In genomic region chr15:99651163-99651872, GRCm38 (mm10) we compare ENCODE assay signal across 7 mouse cellular contexts. TPM values are rescaled to one million over a fixed set of nuclear protein-coding genes. Genes with fewer than 3 reads are reported as not detected.
DNase-seq lines count a peak whose midpoint lies in the region; ATAC-seq lines count a peak whose summit lies in the region.

Racgap1 (minus strand) TSS chr15:99651656.

- H3K9me3 ChIP-seq in embryonic facial prominence, embryonic 12.5 days: no peaks in the 10 kb centered on the region
- H3K9me3 ChIP-seq in limb, embryonic 11.5 days (ENCODE audit: control insufficient read depth, low read length): no peaks in the 10 kb centered on the region
- no peaks in the 10 kb centered on the region for H3K9me3 ChIP-seq in midbrain, embryonic 14.5 days (ENCODE audit: control insufficient read depth, low read length)

- peak within 1 kb of the TSS; percentile 81 for H3K4me2 ChIP-seq in embryonic facial prominence, embryonic 12.5 days (replicated peaks)
- H3K4me2 ChIP-seq in limb, embryonic 11.5 days (ENCODE audit: low read depth, severe bottlenecking): peak within 1 kb of the TSS; percentile 65
- H3K4me2 ChIP-seq in midbrain, embryonic 14.5 days (ENCODE audit: low read length): peak within 1 kb of the TSS; percentile 93

- peak within 1 kb of the TSS; percentile 81 for H3K9ac ChIP-seq in embryonic facial prominence, embryonic 12.5 days
- peak within 1 kb of the TSS; percentile 88 for H3K9ac ChIP-seq in limb, embryonic 11.5 days (ENCODE audit: low read length)
- peak within 1 kb of the TSS; percentile 62 for H3K9ac ChIP-seq in midbrain, embryonic 14.5 days (replicated peaks; ENCODE audit: low read length)

- no peak within 1 kb of the TSS for H3K27ac ChIP-seq in embryonic facial prominence, embryonic 12.5 days
- H3K27ac ChIP-seq in limb, embryonic 11.5 days (replicated peaks; ENCODE audit: low read depth, low read length): 0 out of 2 replicates have a peak within 1 kb of the TSS, but pooled peaks have one; percentile 33
- H3K27ac ChIP-seq in midbrain, embryonic 14.5 days (replicated peaks; ENCODE audit: low read depth, low read length): no peak within 1 kb of the TSS

- no peaks in the 10 kb centered on the region for H3K36me3 ChIP-seq in embryonic facial prominence, embryonic 12.5 days
- H3K36me3 ChIP-seq in limb, embryonic 11.5 days (ENCODE audit: control insufficient read depth, insufficient read depth, low read length): no peaks in the 10 kb centered on the region
- no peaks in the 10 kb centered on the region for H3K36me3 ChIP-seq in midbrain, embryonic 14.5 days (ENCODE audit: control insufficient read depth, insufficient read depth, low read length)

- ATAC-seq in embryonic facial prominence, embryonic 12.5 days (ENCODE audit: insufficient number of reproducible peaks, insufficient read depth, low FRiP score, low TSS enrichment): peak; percentile 86
- peak; percentile 93 for ATAC-seq in limb, embryonic 11.5 days (ENCODE audit: insufficient number of reproducible peaks, low FRiP score, low TSS enrichment, low read depth)
- ATAC-seq in midbrain, embryonic 14.5 days (ENCODE audit: low FRiP score, low TSS enrichment): peak; percentile 90

- WGBS in embryonic facial prominence, embryonic 12.5 days: 1% methylated on average over 68 of the region's 68 CpGs
- under 1% methylated on average over 66 of the region's 68 CpGs for WGBS in limb, embryonic 11.5 days
- WGBS in midbrain, embryonic 14.5 days: 0% methylated on average over 62 of the region's 68 CpGs

- H3K4me3 ChIP-seq in embryonic facial prominence, embryonic 12.5 days: peak within 1 kb of the TSS; percentile 80
- peak within 1 kb of the TSS; percentile 81 for H3K4me3 ChIP-seq in limb, embryonic 11.5 days (ENCODE audit: low read depth, low read length)
- H3K4me3 ChIP-seq in midbrain, embryonic 14.5 days (replicated peaks; ENCODE audit: low read depth, low read length): peak within 1 kb of the TSS; percentile 77

- peak; percentile 95 for DNase-seq in adrenal gland, postnatal 25 days
- peak; percentile 99 for DNase-seq in heart, adult 11 months
- peak; percentile 98 for DNase-seq in kidney, adult 18-20 months
- peak; percentile 97 for DNase-seq in limb, embryonic 11.5 days (ENCODE audit: low spot score)
- peak; percentile 99 for DNase-seq in midbrain, embryonic 14.5 days
- DNase-seq in spleen, adult 18-20 months: peak; percentile 92 to 96

- H3K27me3 ChIP-seq in embryonic facial prominence, embryonic 12.5 days: peaks cover 36% of the 10 kb centered on the region
- peaks cover 30% of the 10 kb centered on the region for H3K27me3 ChIP-seq in limb, embryonic 11.5 days (ENCODE audit: control insufficient read depth, insufficient read depth, low read length)
- no peaks in the 10 kb centered on the region; the same call in 1 of the 2 replicates for H3K27me3 ChIP-seq in midbrain, embryonic 14.5 days (ENCODE audit: control insufficient read depth, insufficient read depth, low read length)

- H3K4me1 ChIP-seq in embryonic facial prominence, embryonic 12.5 days: peaks cover 38% of the 10 kb centered on the region
- H3K4me1 ChIP-seq in limb, embryonic 11.5 days (ENCODE audit: control insufficient read depth, insufficient read depth, low read length): peaks cover 30% of the 10 kb centered on the region
- peaks cover 51% of the 10 kb centered on the region for H3K4me1 ChIP-seq in midbrain, embryonic 14.5 days (ENCODE audit: control insufficient read depth, insufficient read depth, low read length)

RNA-seq across cellular contexts. Expression of gene Racgap1, which starts in this region (rescaled TPM):
- 13.4 and 13.6 TPM in 2 replicates for total RNA-seq in adrenal gland, postnatal 25 days (2021)
- 136 and 149 TPM in 2 replicates for polyA plus RNA-seq in embryonic facial prominence, embryonic 12.5 days (2016; fragmentation: Nextera tagmentation; extraction: Ambion mirVana)
- 108 and 125 TPM in 2 replicates for polyA plus RNA-seq in limb, embryonic 11.5 days (2014; fragmentation: Nextera tagmentation; extraction: Ambion mirVana)
- polyA plus RNA-seq in midbrain, embryonic 14.5 days (2014; fragmentation: Nextera tagmentation; extraction: Ambion mirVana): 42.2 and 64.0 TPM in 2 replicates
